Mouse (Mus musculus): Measurements from ENCODE around the gene Pdcd2.
A peak's percentile ranks its signal among the peaks of the same experiment; 100 is the strongest.

Pdcd2 gene

GRCm38 (mm10) chr17:15497882-15498752 lies 29.0 kb downstream of the Pdcd2 start:
- peak; percentile 96 to 98 for DNase-seq

- DNase-seq: no peak
Measured at GRCm38 (mm10) chr17:15490542-15490941, 36.6 kb downstream of the Pdcd2 start.

GRCm38 (mm10) chr17:15472671-15473070 lies 54.4 kb downstream of the Pdcd2 start:
- DNase-seq: no peak
